Mouse (Mus musculus): ENCODE results near the gene Sh3d21. TPM values are rescaled to one million over a fixed set of nuclear protein-coding genes. Genes with fewer than 3 reads are reported as not detected.

The Sh3d21 gene
- polyA plus RNA-seq, 1 experiment = 3.8 TPM

GRCm38 (mm10) chr4:126115411-126115810 is 47.9 kb downstream of the Sh3d21 start:
- H3K27ac ChIP-seq (ENCODE audit: insufficient read depth, low read length) = no peak overlapping the region
- H3K4me3 ChIP-seq (ENCODE audit: insufficient read depth, low read length) = no peak overlapping the region
- peaks cover 24% of the 10 kb centered on the region for H3K4me1 ChIP-seq (ENCODE audit: control insufficient read depth, insufficient read depth, low read length)
- TF ChIP-seq POLR2A (IDR thresholded peaks at IDR 0.05; ENCODE audit: low read depth, low read length) (no peak), CTCF (IDR thresholded peaks at IDR 0.05; ENCODE audit: borderline replicate concordance, insufficient read depth, low read length) (no peak)

- no peak overlapping the region for H3K4me3 ChIP-seq (ENCODE audit: insufficient read depth, low read length)
- H3K27ac ChIP-seq (ENCODE audit: insufficient read depth, low read length) = no peak overlapping the region
- peaks cover 36% of the 10 kb centered on the region for H3K4me1 ChIP-seq (ENCODE audit: control insufficient read depth, insufficient read depth, low read length)
- no peak for TF ChIP-seq POLR2A (IDR thresholded peaks at IDR 0.05; ENCODE audit: low read depth, low read length)
- peak; percentile 68; the same call in 1 of the 2 replicates for TF ChIP-seq CTCF (IDR thresholded peaks at IDR 0.05; ENCODE audit: borderline replicate concordance, insufficient read depth, low read length)
Observed at GRCm38 (mm10) chr4:126113943-126114342, 49.3 kb downstream of the Sh3d21 start.

DNA sequence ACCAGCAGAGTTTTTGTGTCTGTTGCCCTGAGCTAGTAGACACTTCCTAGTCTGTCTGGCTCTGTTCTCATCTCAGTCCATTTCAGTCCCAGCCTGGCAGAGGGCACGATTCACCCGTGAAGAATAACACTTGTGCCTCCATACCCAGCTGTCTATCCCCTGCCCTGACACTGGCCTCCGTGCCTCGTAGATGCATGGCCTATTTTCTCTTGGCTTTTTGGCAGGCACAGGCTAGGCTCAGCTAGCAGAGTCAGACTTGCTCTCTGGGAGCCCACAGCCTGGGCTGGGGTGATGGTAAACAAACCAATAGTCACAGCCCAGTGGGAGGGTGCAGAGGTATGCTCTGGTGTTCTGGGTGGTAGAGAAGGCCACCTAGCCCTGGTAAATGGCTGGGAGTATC is 50.0 kb downstream of the Sh3d21 start:
- no peak for TF ChIP-seq POLR2A (IDR thresholded peaks at IDR 0.05; ENCODE audit: low read depth, low read length)
- no peak for TF ChIP-seq CTCF (IDR thresholded peaks at IDR 0.05; ENCODE audit: borderline replicate concordance, insufficient read depth, low read length)
- Histone ChIP-seq H3K27ac (ENCODE audit: insufficient read depth, low read length) (peak overlapping the region; percentile 3; the same call in 1 of the 2 replicates), H3K4me1 (ENCODE audit: control insufficient read depth, insufficient read depth, low read length) (peaks cover 41% of the 10 kb centered on the region), H3K4me3 (ENCODE audit: insufficient read depth, low read length) (no peak overlapping the region)

- Histone ChIP-seq H3K27ac (ENCODE audit: insufficient read depth, low read length) (peak overlapping the region; percentile 90), H3K4me1 (ENCODE audit: control insufficient read depth, insufficient read depth, low read length) (peaks cover 44% of the 10 kb centered on the region), H3K4me3 (ENCODE audit: insufficient read depth, low read length) (no peak overlapping the region)
- TF ChIP-seq POLR2A (IDR thresholded peaks at IDR 0.05; ENCODE audit: low read depth, low read length) (no peak; the same call in 1 of the 2 replicates), CTCF (IDR thresholded peaks at IDR 0.05; ENCODE audit: borderline replicate concordance, insufficient read depth, low read length) (no peak)
Observed at GRCm38 (mm10) chr4:126111153-126111549, 52.1 kb downstream of the Sh3d21 start.

DNA sequence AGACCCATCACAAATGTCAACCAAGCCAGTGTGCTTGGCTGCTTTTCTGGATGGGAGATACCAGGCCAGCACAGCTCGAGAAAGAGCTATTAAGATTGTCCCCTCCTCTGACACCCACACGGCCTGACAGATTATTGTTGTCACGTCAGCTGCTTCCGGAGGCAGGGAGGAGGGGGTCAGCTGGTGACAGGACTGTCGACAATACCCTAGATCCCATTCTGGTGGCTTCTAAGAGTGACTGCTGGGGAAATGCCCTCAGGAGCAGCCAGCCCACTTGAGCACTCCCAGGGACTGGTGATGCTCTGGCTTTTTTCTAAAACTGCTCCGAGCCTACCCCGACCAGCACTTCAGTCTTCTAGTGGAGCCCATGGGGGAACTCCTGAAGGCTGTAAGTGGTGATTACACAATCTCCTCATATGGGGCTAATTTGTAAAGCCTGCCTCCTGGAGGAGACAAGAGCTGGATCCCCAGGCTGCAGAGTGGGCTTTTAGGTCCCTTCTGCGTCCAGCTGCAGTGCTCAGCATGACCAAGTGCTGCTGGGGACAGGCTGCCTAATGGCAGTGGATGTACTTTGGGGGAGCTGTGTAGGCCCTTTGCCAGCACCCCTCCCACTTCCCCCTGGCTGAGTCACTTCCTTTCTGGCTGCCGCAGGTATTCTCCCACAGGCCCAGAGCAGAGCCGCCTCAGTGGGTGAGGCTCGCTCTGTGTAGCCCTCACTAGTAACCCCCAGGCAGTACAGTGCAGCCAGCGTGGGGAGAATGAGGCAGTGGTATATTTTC is 52.7 kb downstream of the Sh3d21 start:
- H3K4me3 ChIP-seq (ENCODE audit: insufficient read depth, low read length) = no peak overlapping the region
- peaks cover 47% of the 10 kb centered on the region for H3K4me1 ChIP-seq (ENCODE audit: control insufficient read depth, insufficient read depth, low read length)
- peak overlapping the region; percentile 90 for H3K27ac ChIP-seq (ENCODE audit: insufficient read depth, low read length)
- peak; percentile 61 for TF ChIP-seq POLR2A (IDR thresholded peaks at IDR 0.05; ENCODE audit: low read depth, low read length)
- TF ChIP-seq CTCF (IDR thresholded peaks at IDR 0.05; ENCODE audit: borderline replicate concordance, insufficient read depth, low read length) = no peak

- Histone ChIP-seq H3K4me1 (ENCODE audit: control insufficient read depth, insufficient read depth, low read length) (peaks cover 47% of the 10 kb centered on the region), H3K4me3 (ENCODE audit: insufficient read depth, low read length) (no peak overlapping the region), H3K27ac (ENCODE audit: insufficient read depth, low read length) (peak overlapping the region; percentile 90)
- TF ChIP-seq CTCF (IDR thresholded peaks at IDR 0.05; ENCODE audit: borderline replicate concordance, insufficient read depth, low read length) = no peak
- TF ChIP-seq POLR2A (IDR thresholded peaks at IDR 0.05; ENCODE audit: low read depth, low read length) = no peak
Observed at GRCm38 (mm10) chr4:126109613-126110373, 53.5 kb downstream of the Sh3d21 start.

DNA sequence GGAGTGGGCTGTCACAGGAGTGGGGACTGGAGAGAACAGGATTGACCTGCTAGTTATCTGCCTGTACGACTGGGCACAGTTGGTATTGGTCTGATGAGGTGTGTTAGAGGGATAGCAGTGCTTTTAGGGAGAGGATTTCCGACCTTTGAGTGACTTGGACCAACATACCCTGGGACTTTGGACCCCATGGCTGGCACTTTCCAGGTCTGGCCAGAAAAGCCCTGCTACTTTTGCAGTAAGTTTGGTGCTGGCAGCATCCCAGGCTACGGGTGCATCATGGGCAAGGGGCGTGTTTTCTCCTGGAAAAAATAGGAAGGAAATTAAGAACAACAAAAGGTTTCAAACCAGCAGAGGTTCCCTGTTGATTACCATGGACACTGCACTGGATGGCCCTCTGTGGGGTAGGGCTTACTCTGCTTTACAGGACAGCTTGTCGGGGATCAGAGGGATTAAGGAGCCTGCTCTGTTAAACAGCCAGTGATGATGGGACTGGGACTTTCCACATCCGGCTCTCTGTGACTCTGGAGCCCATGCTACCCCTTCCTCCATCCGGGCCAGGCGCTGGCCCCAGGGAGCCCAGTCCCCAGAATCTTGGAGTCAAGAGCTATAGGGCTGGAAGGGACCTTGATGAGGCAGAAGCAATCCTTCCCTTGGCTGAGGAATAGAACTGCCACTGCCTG is 55.1 kb downstream of the Sh3d21 start:
- no peak overlapping the region for H3K4me3 ChIP-seq (ENCODE audit: insufficient read depth, low read length)
- peak overlapping the region; percentile 34; the same call in 1 of the 2 replicates for H3K27ac ChIP-seq (ENCODE audit: insufficient read depth, low read length)
- H3K4me1 ChIP-seq (ENCODE audit: control insufficient read depth, insufficient read depth, low read length) = peaks cover 36% of the 10 kb centered on the region
- TF ChIP-seq POLR2A (IDR thresholded peaks at IDR 0.05; ENCODE audit: low read depth, low read length) (no peak), CTCF (IDR thresholded peaks at IDR 0.05; ENCODE audit: borderline replicate concordance, insufficient read depth, low read length) (no peak)

DNA sequence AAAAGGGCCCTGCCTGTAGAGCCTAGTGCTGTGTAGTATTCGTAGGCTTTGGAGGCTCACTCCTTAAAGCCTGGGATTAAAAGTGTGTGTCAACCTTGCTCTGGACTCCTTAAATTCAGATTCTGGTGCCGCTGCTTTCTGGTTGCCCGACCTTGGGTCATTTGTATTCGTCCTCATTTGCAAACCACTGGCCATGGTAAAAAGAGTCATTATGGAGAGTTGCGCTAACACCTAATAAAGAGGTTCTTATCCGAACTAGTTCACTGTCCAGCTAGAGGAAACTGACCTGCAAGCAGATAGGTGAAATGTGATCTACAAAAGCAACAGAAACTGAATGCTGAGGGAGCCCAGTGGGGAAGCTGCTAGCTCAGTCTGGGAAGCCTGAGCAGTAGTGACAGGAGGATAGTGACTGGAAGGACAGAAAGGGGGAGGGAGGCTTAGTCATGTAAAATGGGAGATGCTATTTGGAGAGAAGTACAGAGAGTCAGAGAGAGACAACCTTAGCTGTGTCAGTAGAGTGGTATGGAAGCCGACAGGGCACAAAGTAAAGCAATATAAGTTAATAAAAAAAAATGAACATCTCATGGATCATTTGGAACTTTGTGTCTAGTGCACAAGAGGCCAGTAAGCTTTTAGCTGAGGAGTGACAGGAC is 58.0 kb downstream of the Sh3d21 start:
- Histone ChIP-seq H3K4me1 (ENCODE audit: control insufficient read depth, insufficient read depth, low read length) (peaks cover 30% of the 10 kb centered on the region), H3K4me3 (ENCODE audit: insufficient read depth, low read length) (peak overlapping the region; percentile 84), H3K27ac (ENCODE audit: insufficient read depth, low read length) (no peak overlapping the region)
- TF ChIP-seq POLR2A (IDR thresholded peaks at IDR 0.05; ENCODE audit: low read depth, low read length) = no peak
- TF ChIP-seq CTCF (IDR thresholded peaks at IDR 0.05; ENCODE audit: borderline replicate concordance, insufficient read depth, low read length) = no peak
